Mouse (Mus musculus): ENCODE data around the gene Reep1.

DNA sequence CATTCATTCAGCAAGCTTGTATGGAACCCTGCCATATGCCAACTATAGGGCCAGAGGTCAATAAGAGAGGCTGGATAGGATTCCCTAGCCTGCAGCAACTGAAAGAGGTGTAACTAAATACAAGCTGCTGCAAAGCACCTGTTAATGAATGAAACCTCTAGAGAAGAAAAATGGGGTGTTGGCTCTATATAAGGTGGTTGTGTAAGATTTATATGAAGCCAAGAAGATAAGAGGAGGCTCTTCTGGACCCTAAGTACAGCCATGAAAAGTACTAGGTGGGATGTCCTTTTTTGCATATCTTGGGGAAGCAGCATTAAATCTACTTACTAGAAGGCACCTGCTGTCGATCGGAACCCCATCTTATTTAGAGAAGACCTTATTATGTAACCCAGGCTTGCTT, 12.2 kb upstream of the Reep1 start:
- no peak for TF ChIP-seq CTCF (IDR thresholded peaks at IDR 0.05; ENCODE audit: borderline replicate concordance, insufficient read depth, low read length)
- TF ChIP-seq POLR2A (IDR thresholded peaks at IDR 0.05; ENCODE audit: low read depth, low read length): no peak

All from embryonic fibroblast, embryonic 13.5 days (primary cell).